Mouse (Mus musculus) liver, embryonic 15.5 days (tissue): Measurements from ENCODE around the gene Gnptg. TPM values are rescaled to one million over a fixed set of nuclear protein-coding genes. Genes with fewer than 3 reads are reported as not detected.
A peak's percentile ranks its signal among the peaks of the same experiment; 100 is the strongest.
"Not testable (repeated sequence)": the region's sequence is repeated elsewhere in the genome, so short reads cannot be mapped to it uniquely, and the experiment has no call there.

Experiments
- ATAC-seq: fragments of 200-750 bp; cut with Nextera tagmentation; 2 replicates; pipeline ENCODE4 v1.8.0; 2017; ENCODE audit warnings: moderate number of reproducible peaks, mild to moderate bottlenecking, moderate library complexity; ENCODE audit not compliant: insufficient read depth
- H3K27ac ChIP-seq: fragments of 300-500 bp; sonication (generic); replicated peaks from 2 replicates; pipeline ENCODE4 v1.5.1; 2015; ENCODE audit warnings: mild to moderate bottlenecking, inconsistent platforms
- H3K27me3 ChIP-seq: fragments of 300-500 bp; sonication (generic); 2 replicates; pipeline ENCODE4 v1.6.1; 2015; ENCODE audit warnings: mild to moderate bottlenecking, inconsistent platforms
- H3K36me3 ChIP-seq: fragments of 300-500 bp; sonication (generic); replicated peaks from 2 replicates; pipeline ENCODE4 v1.6.1; 2015; ENCODE audit warnings: moderate library complexity, mild to moderate bottlenecking, inconsistent platforms
- H3K4me1 ChIP-seq: fragments of 300-500 bp; sonication (generic); replicated peaks from 2 replicates; pipeline ENCODE4 v1.6.1; 2015; ENCODE audit warnings: inconsistent platforms
- H3K4me2 ChIP-seq: fragments of 300-500 bp; sonication (generic); 2 replicates; pipeline ENCODE4 v1.6.1; 2015; ENCODE audit warnings: moderate library complexity, mild to moderate bottlenecking, inconsistent platforms
- H3K4me3 ChIP-seq: fragments of 300-500 bp; sonication (generic); replicated peaks from 2 replicates; pipeline ENCODE4 v1.5.1; 2015; ENCODE audit warnings: mild to moderate bottlenecking, inconsistent platforms
- H3K9ac ChIP-seq: fragments of 300-500 bp; sonication (generic); 2 replicates; pipeline ENCODE4 v1.6.1; 2015; ENCODE audit warnings: moderate library complexity, mild to moderate bottlenecking, inconsistent platforms
- H3K9me3 ChIP-seq: fragments of 300-500 bp; sonication (generic); replicated peaks from 2 replicates; pipeline ENCODE4 v1.6.1; 2016; ENCODE audit warnings: inconsistent platforms
- WGBS: fragments of 180-500 bp; shearing (Covaris S2); methylation state at CpG from one replicate; pipeline ENCODE4 v1.1.7; 2015; ENCODE audit warnings: mixed read lengths; ENCODE audit not compliant: insufficient replicate concordance; 5-methylcytosine and 5-hydroxymethylcytosine counted together
- polyA plus RNA-seq: library from polyadenylated mRNA; unstranded; fragments of >200 nt; fragmentation: Nextera tagmentation; extraction: Ambion mirVana; gene quantifications from 2 replicates; pipeline ENCODE4 v1.2.1, GENCODE M21; 2015

Gnptg gene
- polyA plus RNA-seq, 1 experiment from 2014 or later = 19.5 TPM

- Histone ChIP-seq H3K36me3 (peaks cover 26% of the 10 kb centered on the region), H3K4me2 (no peak overlapping the region), H3K9me3 (no peaks in the 10 kb centered on the region), H3K9ac (no peak overlapping the region), H3K4me3 (no peak overlapping the region), H3K27ac (no peak overlapping the region), H3K27me3 (peaks cover 6% of the 10 kb centered on the region), H3K4me1 (peaks cover 25% of the 10 kb centered on the region)
- WGBS = 82% methylated on average over 11 of the region's 11 CpGs
- no peak for ATAC-seq
Measured at GRCm38 (mm10) chr17:25243131-25243780, 3.3 kb upstream of the Gnptg start.

- Histone ChIP-seq H3K9ac (no peak overlapping the region), H3K27ac (no peak overlapping the region), H3K4me2 (no peak overlapping the region), H3K4me3 (no peak overlapping the region), H3K27me3 (no peaks in the 10 kb centered on the region), H3K9me3 (no peaks in the 10 kb centered on the region), H3K4me1 (peaks cover 14% of the 10 kb centered on the region), H3K36me3 (peaks cover 31% of the 10 kb centered on the region)
- no peak for ATAC-seq
- 85% methylated on average over 9 of the region's 9 CpGs for WGBS
Measured at GRCm38 (mm10) chr17:25235635-25236034, 4.3 kb downstream of the Gnptg start.

GRCm38 (mm10) chr17:25231621-25232020 is 8.3 kb downstream of the Gnptg start:
- ATAC-seq, H3K27me3 ChIP-seq, H3K9me3 ChIP-seq, H3K27ac ChIP-seq, H3K4me2 ChIP-seq, H3K9ac ChIP-seq, H3K4me3 ChIP-seq: not testable (repeated sequence)
- H3K36me3 ChIP-seq = peaks cover 71% of the 10 kb centered on the region
- 89% methylated on average over 7 of the region's 11 CpGs for WGBS
- peaks cover 28% of the 10 kb centered on the region for H3K4me1 ChIP-seq

GRCm38 (mm10) chr17:25230700-25231099 is 9.2 kb downstream of the Gnptg start:
- Histone ChIP-seq H3K27me3 (no peaks in the 10 kb centered on the region), H3K9me3 (no peaks in the 10 kb centered on the region), H3K9ac (no peak overlapping the region), H3K36me3 (peaks cover 70% of the 10 kb centered on the region), H3K4me1 (peaks cover 37% of the 10 kb centered on the region), H3K27ac (no peak overlapping the region), H3K4me2 (no peak overlapping the region), H3K4me3 (no peak overlapping the region)
- ATAC-seq = no peak
- 89% methylated on average over 3 of the region's 3 CpGs for WGBS

GRCm38 (mm10) chr17:25230014-25230655 is 9.8 kb downstream of the Gnptg start:
- WGBS = 66% methylated on average over 17 of the region's 17 CpGs
- not testable (repeated sequence) for ATAC-seq, H3K27ac ChIP-seq, H3K9ac ChIP-seq, H3K4me3 ChIP-seq, H3K27me3 ChIP-seq, H3K4me2 ChIP-seq, H3K9me3 ChIP-seq
- H3K36me3 ChIP-seq = peaks cover 64% of the 10 kb centered on the region
- peaks cover 43% of the 10 kb centered on the region for H3K4me1 ChIP-seq

- Histone ChIP-seq H3K36me3 (peaks cover 58% of the 10 kb centered on the region), H3K9me3 (no peaks in the 10 kb centered on the region), H3K4me3 (no peak overlapping the region), H3K27me3 (no peaks in the 10 kb centered on the region), H3K4me1 (peaks cover 64% of the 10 kb centered on the region), H3K27ac (0 out of 2 replicates have a peak overlapping the region, but pooled peaks have one; percentile 95), H3K9ac (no peak overlapping the region), H3K4me2 (no peak overlapping the region; the same call in 1 of the 2 replicates)
- WGBS = 82% methylated on average over 5 of the region's 5 CpGs
- ATAC-seq = no peak
Measured at GRCm38 (mm10) chr17:25227991-25228390, 11.9 kb downstream of the Gnptg start.

- Histone ChIP-seq H3K36me3 (peaks cover 49% of the 10 kb centered on the region), H3K4me1 (peaks cover 84% of the 10 kb centered on the region), H3K4me2 (peak overlapping the region; percentile 85), H3K4me3 (peak overlapping the region; percentile 80), H3K27ac (peak overlapping the region; percentile 95), H3K9ac (peak overlapping the region; percentile 88), H3K27me3 (no peaks in the 10 kb centered on the region), H3K9me3 (no peaks in the 10 kb centered on the region)
- peak; percentile 58 for ATAC-seq
- 29% methylated on average over 4 of the region's 4 CpGs for WGBS
Measured at GRCm38 (mm10) chr17:25225659-25226058, 14.3 kb downstream of the Gnptg start.

- no peaks in the 10 kb centered on the region for H3K9me3 ChIP-seq
- H3K9ac ChIP-seq = peak overlapping the region; percentile 88
- peak overlapping the region; percentile 80 for H3K4me3 ChIP-seq
- H3K4me1 ChIP-seq = peaks cover 89% of the 10 kb centered on the region
- ATAC-seq = no peak
- peak overlapping the region; percentile 95 for H3K27ac ChIP-seq
- peak overlapping the region; percentile 85 for H3K4me2 ChIP-seq
- H3K36me3 ChIP-seq = peaks cover 39% of the 10 kb centered on the region
- 50% methylated on average over 7 of the region's 7 CpGs for WGBS
- H3K27me3 ChIP-seq = no peaks in the 10 kb centered on the region
Measured at GRCm38 (mm10) chr17:25224586-25225222, 15.2 kb downstream of the Gnptg start.

- Histone ChIP-seq H3K9ac (peak overlapping the region; percentile 88), H3K4me1 (peaks cover 75% of the 10 kb centered on the region), H3K27me3 (no peaks in the 10 kb centered on the region), H3K36me3 (peaks cover 33% of the 10 kb centered on the region), H3K4me3 (peak overlapping the region; percentile 80), H3K4me2 (peak overlapping the region; percentile 85), H3K9me3 (no peaks in the 10 kb centered on the region), H3K27ac (peak overlapping the region; percentile 95)
- peak; percentile 61 for ATAC-seq
- 8% methylated on average over 6 of the region's 6 CpGs for WGBS
Measured at GRCm38 (mm10) chr17:25222951-25223601, 16.8 kb downstream of the Gnptg start.

- WGBS = 3% methylated on average over 14 of the region's 28 CpGs
- Histone ChIP-seq H3K36me3 (peaks cover 27% of the 10 kb centered on the region), H3K27ac (peak overlapping the region; percentile 95)
Measured at GRCm38 (mm10) chr17:25222504-25222940, 17.4 kb downstream of the Gnptg start.

More at GRCm38 (mm10) chr17:25222504-25222940, 17.4 kb downstream of the Gnptg start:
- peak; percentile 67 for ATAC-seq
- not testable (repeated sequence) for H3K9me3 ChIP-seq, H3K27me3 ChIP-seq
- Histone ChIP-seq H3K4me3 (peak overlapping the region; percentile 80), H3K9ac (peak overlapping the region; percentile 88), H3K4me1 (peaks cover 69% of the 10 kb centered on the region), H3K4me2 (peak overlapping the region; percentile 89)
